Mouse (Mus musculus) liver, postnatal 0 days (tissue): ENCODE results near the gene A630023A22Rik.

Experiments used
- CTCF ChIP-seq: sonication (generic); IDR thresholded peaks from 2 replicates; pipeline ENCODE4 v1.5.1; 2016; ENCODE audit warnings: antibody characterized with exemption, low read depth
- EP300 ChIP-seq: IDR thresholded peaks from 2 replicates; pipeline ENCODE4 v1.6.1; 2016; ENCODE audit warnings: antibody characterized with exemption, low read depth, mild to moderate bottlenecking

DNA sequence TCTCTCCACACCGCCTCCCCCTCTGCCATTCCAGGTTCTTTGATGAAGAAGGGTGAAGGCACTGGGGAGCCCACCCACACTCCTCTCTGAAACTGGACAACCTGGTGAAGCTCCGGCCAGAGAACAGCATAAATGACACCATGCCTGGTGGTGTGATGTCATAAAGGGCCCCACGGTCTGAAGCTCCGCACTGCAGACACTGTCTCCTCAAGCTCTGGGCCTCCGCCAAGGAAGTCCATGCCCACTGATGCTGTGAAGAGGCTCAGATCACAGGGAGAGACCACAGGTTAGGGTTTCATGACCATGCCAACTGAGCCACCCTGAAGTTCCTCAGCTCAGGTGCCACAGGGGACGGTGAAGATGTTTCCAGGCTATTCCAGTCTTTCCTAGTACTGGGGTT, 50.0 kb downstream of the A630023A22Rik start, which contains the start of gene Antxrl:
- TF ChIP-seq EP300 (no peak), CTCF (no peak)
